Mouse (Mus musculus) hindbrain, embryonic 11.5 days (tissue): ENCODE results near the gene Apba1. TPM values are rescaled to one million over a fixed set of nuclear protein-coding genes. Genes with fewer than 3 reads are reported as not detected.

Experiments
- ATAC-seq: fragments of 200-750 bp; cut with Nextera tagmentation; 2 replicates; pipeline ENCODE4 v1.8.0; 2017; ENCODE audit warnings: mild to moderate bottlenecking, moderate TSS enrichment, moderate library complexity; ENCODE audit not compliant: low FRiP score
- DNase-seq: peaks from one replicate; pipeline ENCODE4 v3.0.0-alpha.2; 2015; ENCODE audit warnings: low spot score
- H3K27ac ChIP-seq: fragments of 300-500 bp; sonication (generic); 2 replicates; pipeline ENCODE4 v1.5.1; 2014; ENCODE audit warnings: mild to moderate bottlenecking, low read depth, low read length
- H3K27me3 ChIP-seq: fragments of 300-500 bp; sonication (generic); 2 replicates; pipeline ENCODE4 v1.6.1; 2014; ENCODE audit warnings: mild to moderate bottlenecking, low read length, moderate library complexity, mixed read lengths; ENCODE audit not compliant: control insufficient read depth, insufficient read depth
- H3K36me3 ChIP-seq: fragments of 300-500 bp; sonication (generic); 2 replicates; pipeline ENCODE4 v1.6.1; 2014; ENCODE audit warnings: mild to moderate bottlenecking, low read length, moderate library complexity, mixed read lengths; ENCODE audit not compliant: control insufficient read depth, insufficient read depth
- H3K4me1 ChIP-seq: fragments of 300-500 bp; sonication (generic); replicated peaks from 2 replicates; pipeline ENCODE4 v1.6.1; 2014; ENCODE audit warnings: low read length, mixed read lengths; ENCODE audit not compliant: control insufficient read depth, insufficient read depth
- H3K4me2 ChIP-seq: fragments of 300-500 bp; sonication (generic); replicated peaks from 2 replicates; pipeline ENCODE4 v1.6.1; 2014; ENCODE audit warnings: mild to moderate bottlenecking, low read depth, low read length
- H3K4me3 ChIP-seq: fragments of 300-500 bp; sonication (generic); 2 replicates; pipeline ENCODE4 v1.5.1; 2014; ENCODE audit warnings: low read depth, low read length
- H3K9ac ChIP-seq: fragments of 300-500 bp; sonication (generic); 2 replicates; pipeline ENCODE4 v1.6.1; 2014; ENCODE audit warnings: low read depth, low read length
- H3K9me3 ChIP-seq: fragments of 300-500 bp; sonication (generic); 2 replicates; pipeline ENCODE4 v1.6.1; 2016; ENCODE audit warnings: low read length; ENCODE audit not compliant: control insufficient read depth
- WGBS: fragments of 180-500 bp; shearing (Covaris S2); extraction: QIAGEN DNeasy Blood & Tissue Kit; methylation state at CpG from one replicate; pipeline ENCODE4 v1.1.7; 2014; 5-methylcytosine and 5-hydroxymethylcytosine counted together
- polyA plus RNA-seq: library from polyadenylated mRNA; unstranded; fragments of >200 nt; fragmentation: Nextera tagmentation; extraction: Ambion mirVana; gene quantifications from 2 replicates; pipeline ENCODE4 v1.2.1, GENCODE M21; 2014

Apba1 gene
- polyA plus RNA-seq, 1 experiment from 2014 or later: 2.6 TPM

GRCm38 (mm10) chr19:23792559-23792958 is 33.9 kb downstream of the Apba1 start:
- Histone ChIP-seq H3K4me2 (no peak overlapping the region), H3K4me1 (no peaks in the 10 kb centered on the region), H3K9ac (no peak overlapping the region), H3K36me3 (no peaks in the 10 kb centered on the region), H3K9me3 (no peaks in the 10 kb centered on the region), H3K27me3 (no peaks in the 10 kb centered on the region), H3K27ac (no peak overlapping the region), H3K4me3 (no peak overlapping the region)
- ATAC-seq (no peak), DNase-seq (no peak)
- WGBS: 94% methylated on average over 6 of the region's 6 CpGs

DNA sequence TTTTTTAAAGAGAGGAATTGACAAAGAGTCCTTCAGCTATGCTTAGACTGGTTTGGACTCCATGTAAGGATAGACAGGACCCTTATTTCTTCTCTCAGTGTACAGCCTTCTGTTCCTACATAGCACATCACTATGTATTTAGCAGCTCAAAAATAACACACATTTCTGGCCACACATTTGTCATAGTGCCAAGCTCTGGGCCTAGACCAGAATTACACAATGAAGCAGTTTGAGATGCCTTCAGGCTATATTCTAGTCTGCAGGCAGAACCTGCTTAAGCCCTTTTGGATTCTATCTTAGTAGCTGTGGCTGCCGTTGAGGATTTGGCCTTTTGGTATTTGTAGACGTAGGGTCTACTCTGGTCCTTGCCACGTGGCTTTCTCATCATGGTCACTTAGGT is 35.8 kb downstream of the Apba1 start:
- no peaks in the 10 kb centered on the region for H3K36me3 ChIP-seq
- no peaks in the 10 kb centered on the region for H3K9me3 ChIP-seq
- H3K4me3 ChIP-seq: no peak overlapping the region
- no peaks in the 10 kb centered on the region for H3K4me1 ChIP-seq
- WGBS: 79% methylated on average over 3 of the region's 3 CpGs
- DNase-seq: no peak
- H3K27ac ChIP-seq: no peak overlapping the region
- no peaks in the 10 kb centered on the region for H3K27me3 ChIP-seq
- no peak for ATAC-seq
- no peak overlapping the region for H3K9ac ChIP-seq
- H3K4me2 ChIP-seq: no peak overlapping the region

DNA sequence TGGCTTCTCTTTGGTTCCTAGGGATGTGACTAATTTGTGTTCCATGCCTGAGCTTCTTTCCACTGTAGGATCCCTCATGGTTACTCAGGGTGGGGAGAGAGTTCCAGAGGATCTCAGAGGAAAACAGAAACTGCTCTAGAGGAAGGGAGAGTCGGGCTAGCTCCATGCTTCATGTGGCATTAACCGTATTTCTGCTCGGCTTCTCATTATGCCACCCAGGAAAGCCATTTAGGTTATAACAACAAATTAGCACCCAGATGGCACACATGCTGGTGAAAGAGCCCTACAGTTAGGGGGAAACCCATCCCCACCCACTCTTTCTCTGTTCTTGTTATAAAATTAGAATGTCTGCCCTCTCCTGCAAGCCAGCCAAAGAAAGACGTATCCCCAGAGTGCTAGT is 36.5 kb downstream of the Apba1 start:
- H3K27me3 ChIP-seq: no peaks in the 10 kb centered on the region
- DNase-seq (no peak), ATAC-seq (no peak)
- no peak overlapping the region for H3K9ac ChIP-seq
- no peaks in the 10 kb centered on the region for H3K4me1 ChIP-seq
- no peak overlapping the region for H3K4me2 ChIP-seq
- no peak overlapping the region for H3K4me3 ChIP-seq
- WGBS: 80% methylated on average over 4 of the region's 4 CpGs
- H3K36me3 ChIP-seq: no peaks in the 10 kb centered on the region
- no peak overlapping the region for H3K27ac ChIP-seq
- H3K9me3 ChIP-seq: no peaks in the 10 kb centered on the region

GRCm38 (mm10) chr19:23801174-23801573 is 42.5 kb downstream of the Apba1 start:
- Histone ChIP-seq H3K4me1 (no peaks in the 10 kb centered on the region), H3K27ac (no peak overlapping the region), H3K36me3 (no peaks in the 10 kb centered on the region), H3K4me2 (no peak overlapping the region), H3K4me3 (no peak overlapping the region), H3K9me3 (no peaks in the 10 kb centered on the region), H3K27me3 (no peaks in the 10 kb centered on the region), H3K9ac (no peak overlapping the region)
- 77% methylated on average over 1 of the region's 1 CpGs for WGBS
- no peak for ATAC-seq
- no peak for DNase-seq

- no peak for ATAC-seq
- WGBS: 83% methylated on average over 4 of the region's 4 CpGs
- Histone ChIP-seq H3K4me1 (no peaks in the 10 kb centered on the region), H3K4me2 (no peak overlapping the region), H3K9ac (no peak overlapping the region), H3K4me3 (no peak overlapping the region), H3K9me3 (no peaks in the 10 kb centered on the region), H3K36me3 (no peaks in the 10 kb centered on the region), H3K27ac (no peak overlapping the region), H3K27me3 (no peaks in the 10 kb centered on the region)
- no peak for DNase-seq
Observed at GRCm38 (mm10) chr19:23803221-23803870, 44.7 kb downstream of the Apba1 start.

DNA sequence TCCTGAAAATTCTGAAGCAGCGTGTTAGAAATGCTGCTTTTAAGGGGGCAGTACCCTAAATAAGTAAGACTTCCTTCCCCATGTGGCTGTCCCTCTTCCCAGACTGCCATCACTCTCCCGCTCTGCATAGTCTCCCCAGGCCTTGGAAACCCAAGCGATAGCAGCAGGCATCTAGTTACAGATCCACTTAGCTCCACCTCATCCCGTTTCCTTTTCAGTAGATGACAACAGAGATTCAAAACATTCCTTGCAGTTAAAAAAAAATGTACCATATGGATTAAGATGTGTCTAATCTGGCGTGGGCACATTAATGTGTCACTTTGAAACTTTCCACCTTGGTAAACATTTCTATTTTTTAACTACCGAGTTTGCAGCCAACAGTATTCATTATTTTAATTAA is 48.1 kb downstream of the Apba1 start:
- no peak overlapping the region for H3K4me3 ChIP-seq
- H3K9ac ChIP-seq: no peak overlapping the region
- no peak overlapping the region for H3K27ac ChIP-seq
- H3K9me3 ChIP-seq: no peaks in the 10 kb centered on the region
- ATAC-seq (no peak), DNase-seq (no peak)
- H3K4me1 ChIP-seq: no peaks in the 10 kb centered on the region
- H3K36me3 ChIP-seq: no peaks in the 10 kb centered on the region
- WGBS: 58% methylated on average over 6 of the region's 6 CpGs
- no peaks in the 10 kb centered on the region for H3K27me3 ChIP-seq
- no peak overlapping the region for H3K4me2 ChIP-seq

DNA sequence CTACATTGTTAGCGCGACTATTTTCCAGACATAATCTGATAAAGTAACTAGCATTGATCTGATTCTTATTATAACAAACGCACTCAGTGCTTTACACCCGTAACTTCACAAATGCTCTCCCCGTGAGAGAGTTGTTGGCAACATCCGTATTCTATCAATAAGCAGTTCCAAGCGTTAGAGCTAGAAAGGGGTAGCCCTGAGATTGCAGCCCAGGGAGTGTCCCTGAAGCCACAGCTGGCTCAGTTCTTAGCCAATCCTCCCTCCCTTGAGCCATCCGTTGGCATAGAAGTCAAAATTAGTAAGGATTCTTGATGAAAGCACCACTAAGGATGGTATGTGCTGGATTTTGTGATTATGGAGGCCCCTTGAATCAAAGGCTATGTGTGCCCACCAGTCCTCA is 48.7 kb downstream of the Apba1 start:
- no peak for ATAC-seq

DNA sequence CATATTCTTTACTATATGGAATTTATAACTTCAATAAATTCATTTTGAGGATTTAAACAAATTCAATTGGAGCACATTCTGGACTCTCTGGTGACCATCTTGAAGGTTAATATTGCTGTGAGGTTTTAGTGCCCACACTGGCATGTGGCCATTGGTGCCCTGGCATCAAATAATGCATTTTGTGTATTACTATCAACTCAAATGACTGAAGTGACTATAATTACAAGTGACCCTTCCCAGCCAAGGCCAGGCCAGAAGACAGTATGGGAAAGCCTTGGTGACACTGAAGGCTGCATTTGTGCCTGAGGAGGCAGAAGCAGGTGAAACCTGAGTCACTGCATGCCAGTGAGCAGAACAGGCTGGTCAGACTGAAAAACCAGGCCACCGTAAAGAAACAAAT is 50.5 kb downstream of the Apba1 start:
- ATAC-seq: no peak
- no peaks in the 10 kb centered on the region for H3K36me3 ChIP-seq

More for the DNA sequence above, 48.7 kb downstream of the Apba1 start:
- Histone ChIP-seq H3K27ac (no peak overlapping the region), H3K9me3 (no peaks in the 10 kb centered on the region), H3K9ac (no peak overlapping the region), H3K27me3 (no peaks in the 10 kb centered on the region), H3K36me3 (no peaks in the 10 kb centered on the region), H3K4me2 (no peak overlapping the region), H3K4me3 (no peak overlapping the region), H3K4me1 (no peaks in the 10 kb centered on the region)
- no peak for DNase-seq
- 84% methylated on average over 8 of the region's 8 CpGs for WGBS

GRCm38 (mm10) chr19:23810512-23810911 is 51.8 kb downstream of the Apba1 start:
- Histone ChIP-seq H3K27ac (no peak overlapping the region), H3K4me1 (no peaks in the 10 kb centered on the region), H3K9me3 (no peaks in the 10 kb centered on the region), H3K4me3 (no peak overlapping the region), H3K27me3 (no peaks in the 10 kb centered on the region), H3K4me2 (no peak overlapping the region), H3K9ac (no peak overlapping the region), H3K36me3 (no peaks in the 10 kb centered on the region)
- WGBS: 78% methylated on average over 5 of the region's 5 CpGs
- DNase-seq (no peak), ATAC-seq (no peak)

More for the DNA sequence above, 50.5 kb downstream of the Apba1 start:
- Histone ChIP-seq H3K27me3 (no peaks in the 10 kb centered on the region), H3K4me2 (no peak overlapping the region), H3K9me3 (no peaks in the 10 kb centered on the region), H3K27ac (no peak overlapping the region), H3K9ac (no peak overlapping the region), H3K4me3 (no peak overlapping the region), H3K4me1 (no peaks in the 10 kb centered on the region)
- 93% methylated on average over 1 of the region's 1 CpGs for WGBS
- DNase-seq: no peak
